Mouse (Mus musculus) lung, postnatal 10 days (tissue): Measurements from ENCODE around the gene Bag3.

Source experiments
- DNase-seq: peaks from one replicate; pipeline ENCODE4 v3.0.0; 2021

Gene Bag3

GRCm38 (mm10) chr7:128523349-128523961 is at the start of gene Bag3:
Gene Bag3, plus strand, starts transcription at chr7:128523616.
- peak; percentile 98 for DNase-seq

GRCm38 (mm10) chr7:128474322-128474721 is 49.1 kb upstream of the Bag3 start:
- peak; percentile 86 for DNase-seq

GRCm38 (mm10) chr7:128488986-128489385 is 34.4 kb upstream of the Bag3 start:
- no peak for DNase-seq

- DNase-seq: no peak
Observed at GRCm38 (mm10) chr7:128494546-128494945, 28.9 kb upstream of the Bag3 start.

- DNase-seq: no peak
Observed at GRCm38 (mm10) chr7:128499801-128500200, 23.6 kb upstream of the Bag3 start.

- no peak for DNase-seq
Observed at GRCm38 (mm10) chr7:128504091-128504490, 19.3 kb upstream of the Bag3 start.

GRCm38 (mm10) chr7:128511936-128512335 is 11.5 kb upstream of the Bag3 start:
- no peak for DNase-seq

GRCm38 (mm10) chr7:128513512-128513911 is 9.9 kb upstream of the Bag3 start:
- no peak for DNase-seq

GRCm38 (mm10) chr7:128514341-128514740 is 9.1 kb upstream of the Bag3 start:
- DNase-seq: no peak

- no peak for DNase-seq
Observed at GRCm38 (mm10) chr7:128516346-128516745, 7.1 kb upstream of the Bag3 start.

- DNase-seq: no peak
Observed at GRCm38 (mm10) chr7:128519316-128520050, 3.9 kb upstream of the Bag3 start.

GRCm38 (mm10) chr7:128523962-128524581 is 656 bp downstream of the Bag3 start:
- peak; percentile 86 for DNase-seq

- no peak for DNase-seq
Observed at GRCm38 (mm10) chr7:128524641-128525040, 1.2 kb downstream of the Bag3 start.

GRCm38 (mm10) chr7:128526611-128527010 is 3.2 kb downstream of the Bag3 start:
- DNase-seq: no peak

GRCm38 (mm10) chr7:128528596-128528995 is 5.2 kb downstream of the Bag3 start:
- no peak for DNase-seq

GRCm38 (mm10) chr7:128529126-128529525 is 5.7 kb downstream of the Bag3 start:
- DNase-seq: no peak

- peak; percentile 64 for DNase-seq
Observed at GRCm38 (mm10) chr7:128529574-128530051, 6.2 kb downstream of the Bag3 start.

GRCm38 (mm10) chr7:128531031-128531430 is 7.6 kb downstream of the Bag3 start:
- DNase-seq: peak; percentile 36

- DNase-seq: peak; percentile 68
Observed at GRCm38 (mm10) chr7:128531929-128532328, 8.5 kb downstream of the Bag3 start.

- DNase-seq: peak; percentile 44
Observed at GRCm38 (mm10) chr7:128532441-128533166, 9.2 kb downstream of the Bag3 start.

- DNase-seq: peak; percentile 61
Observed at GRCm38 (mm10) chr7:128534984-128535491, 11.6 kb downstream of the Bag3 start.

- no peak for DNase-seq
Observed at GRCm38 (mm10) chr7:128536074-128536473, 12.7 kb downstream of the Bag3 start.

- DNase-seq: no peak
Observed at GRCm38 (mm10) chr7:128537676-128538075, 14.3 kb downstream of the Bag3 start.
